Mouse (Mus musculus) midbrain, embryonic 13.5 days (tissue): ENCODE measurements around the gene Vps33a. TPM values are rescaled to one million over a fixed set of nuclear protein-coding genes. Genes with fewer than 3 reads are reported as not detected.

Experiments used
- ATAC-seq: fragments of 200-750 bp; cut with Nextera tagmentation; 2 replicates; pipeline ENCODE4 v1.8.0; 2017; ENCODE audit warnings: mild to moderate bottlenecking, moderate TSS enrichment, moderate library complexity
- H3K27ac ChIP-seq: fragments of 300-500 bp; sonication (generic); 2 replicates; pipeline ENCODE4 v1.5.1; 2015; ENCODE audit warnings: inconsistent platforms, mild to moderate bottlenecking, moderate library complexity
- H3K27me3 ChIP-seq: fragments of 300-500 bp; sonication (generic); 2 replicates; pipeline ENCODE4 v1.6.1; 2015; ENCODE audit warnings: mild to moderate bottlenecking, inconsistent platforms
- H3K36me3 ChIP-seq: fragments of 300-500 bp; sonication (generic); 2 replicates; pipeline ENCODE4 v1.6.1; 2015; ENCODE audit warnings: mild to moderate bottlenecking, inconsistent platforms
- H3K4me1 ChIP-seq: fragments of 300-500 bp; sonication (generic); replicated peaks from 2 replicates; pipeline ENCODE4 v1.6.1; 2015; ENCODE audit warnings: inconsistent platforms
- H3K4me2 ChIP-seq: fragments of 300-500 bp; sonication (generic); replicated peaks from 2 replicates; pipeline ENCODE4 v1.6.1; 2015; ENCODE audit warnings: moderate library complexity, mild to moderate bottlenecking, inconsistent platforms
- H3K4me3 ChIP-seq: fragments of 300-500 bp; sonication (generic); replicated peaks from 2 replicates; pipeline ENCODE4 v1.5.1; 2015; ENCODE audit warnings: mild to moderate bottlenecking, inconsistent platforms
- H3K9ac ChIP-seq: fragments of 300-500 bp; sonication (generic); replicated peaks from 2 replicates; pipeline ENCODE4 v1.6.1; 2015; ENCODE audit warnings: mild to moderate bottlenecking, inconsistent platforms
- H3K9me3 ChIP-seq: fragments of 300-500 bp; sonication (generic); 2 replicates; pipeline ENCODE4 v1.6.1; 2016; ENCODE audit warnings: mild to moderate bottlenecking, inconsistent platforms
- WGBS: fragments of 180-500 bp; shearing (Covaris S2); methylation state at CpG from one replicate; pipeline ENCODE4 v1.1.7; 2015; 5-methylcytosine and 5-hydroxymethylcytosine counted together
- microRNA-seq: library from miRNA; unstranded; fragments of <30 nt; microRNA quantifications from one replicate; pipeline ENCODE4, GENCODE M21; 2016
- polyA plus RNA-seq: library from polyadenylated mRNA; unstranded; fragments of >200 nt; fragmentation: Nextera tagmentation; extraction: Ambion mirVana; gene quantifications from 2 replicates; pipeline ENCODE4 v1.2.1, GENCODE M21; 2015

Gene Vps33a
- polyA plus RNA-seq, 1 experiment from 2014 or later = 37.9 TPM

DNA sequence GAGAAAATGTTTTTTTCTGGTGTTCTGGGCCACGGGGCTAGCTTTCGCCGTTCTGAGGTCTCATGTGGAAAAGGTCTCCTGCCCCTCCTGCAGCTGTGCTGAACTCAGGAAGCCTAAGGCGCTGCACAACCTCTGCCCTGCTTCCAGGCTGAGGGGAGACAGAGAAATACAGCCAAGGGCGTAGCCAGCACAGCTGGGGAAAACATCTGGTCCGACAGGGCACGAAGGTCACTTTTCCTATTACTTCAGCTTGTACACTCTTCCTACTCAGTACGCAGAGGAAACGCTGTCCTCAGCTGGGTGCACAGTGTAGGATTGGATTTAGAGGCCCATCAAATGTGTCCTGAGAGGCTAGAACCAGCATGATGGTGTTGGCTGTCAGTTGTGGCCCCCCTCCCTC is 82.9 kb downstream of the Vps33a start:
- H3K4me3 ChIP-seq = no peak overlapping the region
- no peaks in the 10 kb centered on the region for H3K36me3 ChIP-seq
- no peak overlapping the region for H3K27ac ChIP-seq
- 64% methylated on average over 9 of the region's 9 CpGs for WGBS
- no peak overlapping the region for H3K4me2 ChIP-seq
- peaks cover 9% of the 10 kb centered on the region; the same call in 1 of the 2 replicates for H3K27me3 ChIP-seq
- no peaks in the 10 kb centered on the region for H3K9me3 ChIP-seq
- ATAC-seq = no peak
- peaks cover 11% of the 10 kb centered on the region for H3K4me1 ChIP-seq
- no peak overlapping the region for H3K9ac ChIP-seq

DNA sequence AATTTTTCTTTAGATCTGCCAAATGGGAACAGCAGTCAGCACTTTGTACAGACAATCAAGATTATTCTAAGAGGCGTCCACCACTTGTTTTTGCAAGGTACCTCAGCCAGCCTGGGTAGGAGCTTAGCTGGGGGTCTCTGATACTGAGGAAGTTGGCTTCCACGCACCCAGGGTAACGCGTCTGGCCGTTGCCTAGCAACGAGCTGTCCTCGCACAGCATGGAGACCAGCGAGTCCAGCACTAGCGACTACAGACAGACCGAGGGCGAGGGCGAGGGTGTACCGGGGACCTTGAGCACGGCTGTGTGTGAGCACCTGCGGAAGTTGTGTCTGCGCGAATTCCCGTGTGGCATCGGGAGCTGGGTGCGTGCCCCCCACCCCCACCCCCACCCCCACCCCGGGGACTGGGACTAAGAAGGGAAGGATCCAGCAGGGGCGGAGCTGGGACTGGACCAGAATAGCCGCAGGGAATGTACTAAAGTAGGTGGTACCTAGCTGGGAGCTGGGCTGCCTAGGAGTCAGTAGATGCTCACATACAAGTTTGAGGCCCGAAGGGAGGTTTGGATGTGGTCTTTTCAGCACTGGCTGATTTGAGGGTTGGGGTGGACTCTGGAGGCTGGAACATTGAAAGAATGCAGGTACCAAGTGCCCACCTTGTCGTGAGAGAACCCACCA is 83.6 kb downstream of the Vps33a start, which contains the start of the genes Lrrc43 and Il31:
Gene Lrrc43 (plus strand): TSS at position 194 of the 674 bp plus-strand sequence.
Gene Il31 (minus strand): TSS at position 378 of the 674 bp plus-strand sequence.
- 6% methylated on average over 25 of the region's 25 CpGs for WGBS

DNA sequence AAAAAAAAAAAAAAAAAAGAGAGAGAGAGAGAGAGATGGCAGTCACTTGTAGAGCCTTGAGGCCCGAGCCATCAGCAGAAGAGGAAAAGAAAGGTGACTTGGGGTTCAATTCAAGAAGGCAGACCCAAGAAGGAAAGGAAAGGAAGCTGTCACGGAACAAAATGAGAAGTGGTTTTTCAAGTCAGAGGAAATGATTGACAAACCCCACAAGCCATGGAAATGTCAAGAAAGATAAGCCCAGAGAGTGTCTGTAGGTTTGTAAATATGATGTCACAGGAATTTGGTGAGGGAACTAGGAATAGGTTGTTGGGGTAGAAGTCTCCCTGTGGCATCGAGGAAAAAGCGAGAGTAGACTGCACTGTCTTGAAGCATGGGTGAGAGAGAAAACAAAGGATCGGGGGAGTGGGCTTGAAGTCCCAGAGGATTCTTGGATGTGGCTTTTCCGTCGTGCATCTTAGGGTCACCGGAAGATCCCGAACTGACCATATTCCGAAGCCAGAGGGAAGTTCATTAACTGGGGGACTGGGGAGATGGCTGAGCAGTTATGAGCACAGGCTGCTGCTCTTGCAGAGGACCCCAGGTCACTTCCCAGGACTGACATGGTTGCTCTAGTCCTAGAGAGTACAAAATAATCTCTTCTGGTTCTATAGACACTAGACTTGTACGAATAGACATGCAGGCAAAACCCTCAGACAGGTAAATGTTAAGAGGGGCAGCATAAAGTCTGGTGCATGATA is 85.0 kb downstream of the Vps33a start:
- Histone ChIP-seq H3K9me3 (no peaks in the 10 kb centered on the region), H3K9ac (no peak overlapping the region), H3K4me3 (no peak overlapping the region), H3K4me2 (no peak overlapping the region), H3K27me3 (peaks cover 9% of the 10 kb centered on the region; the same call in 1 of the 2 replicates), H3K36me3 (no peaks in the 10 kb centered on the region), H3K27ac (no peak overlapping the region), H3K4me1 (peaks cover 11% of the 10 kb centered on the region)
- ATAC-seq = no peak
- WGBS = 87% methylated on average over 11 of the region's 11 CpGs

More for the DNA sequence above, 83.6 kb downstream of the Vps33a start, which contains the start of the genes Lrrc43 and Il31:
- Histone ChIP-seq H3K9ac (no peak within 1 kb of the TSS), H3K9me3 (no peaks in the 10 kb centered on the region), H3K4me3 (peak within 1 kb of the TSS; percentile 30), H3K4me2 (peak within 1 kb of the TSS; percentile 57), H3K27me3 (peaks cover 9% of the 10 kb centered on the region; the same call in 1 of the 2 replicates), H3K36me3 (no peaks in the 10 kb centered on the region), H3K4me1 (peaks cover 11% of the 10 kb centered on the region), H3K27ac (no peak within 1 kb of the TSS)
- peak; percentile 85 for ATAC-seq

Small RNAs within 50 kb of the gene (microRNA-seq; reads per million reads assigned to microRNA genes)
- gene Mir7647 = 2.7 reads per million, percentile 9 among the genes with 10 or more reads in this experiment

Other genes with a start within 250 kb of the Vps33a start
- 47.8 and 53.0 TPM in 2 replicates for gene Bcl7a, start 229.2 kb downstream of the Vps33a start, polyA plus RNA-seq
- gene Mlxip, start 178.2 kb downstream of the Vps33a start, polyA plus RNA-seq = 17.4 and 18.7 TPM in 2 replicates
- 0.15 and 0.28 TPM in 2 replicates for gene Lrrc43, start 83.7 kb downstream of the Vps33a start, polyA plus RNA-seq
- gene Il31, start 83.5 kb downstream of the Vps33a start, polyA plus RNA-seq = not detected in 2 replicates
- 1.5 TPM in 2 replicates for gene B3gnt4, start 62.6 kb downstream of the Vps33a start, polyA plus RNA-seq
- gene Diablo, start 48.9 kb downstream of the Vps33a start, polyA plus RNA-seq = 131 and 135 TPM in 2 replicates
- 1.1 and 1.5 TPM in 2 replicates for gene Gm49027, start 47.5 kb downstream of the Vps33a start, polyA plus RNA-seq
- gene Clip1, start 111.6 kb upstream of the Vps33a start, polyA plus RNA-seq = 81.1 and 81.2 TPM in 2 replicates
- 81.8 and 83.6 TPM in 2 replicates for gene Zcchc8, start 148.1 kb upstream of the Vps33a start, polyA plus RNA-seq
- gene Rsrc2, start 176.4 kb upstream of the Vps33a start, polyA plus RNA-seq = 173 and 184 TPM in 2 replicates
- gene Kntc1, start 176.7 kb upstream of the Vps33a start, polyA plus RNA-seq = 14.8 TPM in 2 replicates